Mouse (Mus musculus): ENCODE results near the gene Zfp740. TPM values are rescaled to one million over a fixed set of nuclear protein-coding genes. Genes with fewer than 3 reads are reported as not detected.

The Zfp740 gene
- polyA plus RNA-seq, 1 experiment, result 79.3 TPM

GRCm38 (mm10) chr15:102209114-102209513, 6.1 kb downstream of the Zfp740 start:
- peaks cover 19% of the 10 kb centered on the region for H3K4me1 ChIP-seq (ENCODE audit: control insufficient read depth, insufficient read depth, low read length)
- WGBS, result 88% methylated on average over 8 of the region's 8 CpGs
- no peaks in the 10 kb centered on the region for H3K27me3 ChIP-seq (ENCODE audit: control insufficient read depth, insufficient read depth, low read length)
- DNase-seq, result no peak
- no peak overlapping the region for H3K27ac ChIP-seq (ENCODE audit: insufficient read depth, low read length)
- no peak for TF ChIP-seq CTCF (IDR thresholded peaks at IDR 0.05; ENCODE audit: borderline replicate concordance, insufficient read depth, low read depth, low read length)
- no peak overlapping the region for H3K4me3 ChIP-seq (replicated peaks; ENCODE audit: insufficient read depth, low read depth, low read length)

- Histone ChIP-seq H3K4me3 (replicated peaks; ENCODE audit: insufficient read depth, low read depth, low read length) (no peak overlapping the region), H3K4me1 (ENCODE audit: control insufficient read depth, insufficient read depth, low read length) (peaks cover 13% of the 10 kb centered on the region), H3K27me3 (ENCODE audit: control insufficient read depth, insufficient read depth, low read length) (no peaks in the 10 kb centered on the region), H3K27ac (ENCODE audit: insufficient read depth, low read length) (no peak overlapping the region)
- WGBS, result 74% methylated on average over 4 of the region's 4 CpGs
- TF ChIP-seq POLR2A (IDR thresholded peaks at IDR 0.05; ENCODE audit: borderline replicate concordance, insufficient read depth, low read length), result no peak
- TF ChIP-seq CTCF (IDR thresholded peaks at IDR 0.05; ENCODE audit: borderline replicate concordance, insufficient read depth, low read depth, low read length), result no peak
- DNase-seq, result no peak
Measured at GRCm38 (mm10) chr15:102210816-102211215, 7.8 kb downstream of the Zfp740 start.

GRCm38 (mm10) chr15:102211895-102212294, 8.8 kb downstream of the Zfp740 start:
- TF ChIP-seq CTCF (IDR thresholded peaks at IDR 0.05; ENCODE audit: borderline replicate concordance, insufficient read depth, low read depth, low read length) (no peak), POLR2A (IDR thresholded peaks at IDR 0.05; ENCODE audit: borderline replicate concordance, insufficient read depth, low read length) (no peak)
- Histone ChIP-seq H3K4me3 (replicated peaks; ENCODE audit: insufficient read depth, low read depth, low read length) (no peak overlapping the region), H3K27ac (ENCODE audit: insufficient read depth, low read length) (no peak overlapping the region), H3K27me3 (ENCODE audit: control insufficient read depth, insufficient read depth, low read length) (no peaks in the 10 kb centered on the region), H3K4me1 (ENCODE audit: control insufficient read depth, insufficient read depth, low read length) (peaks cover 10% of the 10 kb centered on the region)
- no peak for DNase-seq
- 83% methylated on average over 6 of the region's 6 CpGs for WGBS

- no peaks in the 10 kb centered on the region for H3K27me3 ChIP-seq (ENCODE audit: control insufficient read depth, insufficient read depth, low read length)
- TF ChIP-seq CTCF (IDR thresholded peaks at IDR 0.05; ENCODE audit: borderline replicate concordance, insufficient read depth, low read depth, low read length) (no peak), POLR2A (IDR thresholded peaks at IDR 0.05; ENCODE audit: borderline replicate concordance, insufficient read depth, low read length) (no peak)
- peaks cover 3% of the 10 kb centered on the region; the same call in 1 of the 2 replicates for H3K4me1 ChIP-seq (ENCODE audit: control insufficient read depth, insufficient read depth, low read length)
- no peak for DNase-seq
- no peak overlapping the region for H3K27ac ChIP-seq (ENCODE audit: insufficient read depth, low read length)
- H3K4me3 ChIP-seq (replicated peaks; ENCODE audit: insufficient read depth, low read depth, low read length), result no peak overlapping the region
- WGBS, result 39% methylated on average over 2 of the region's 2 CpGs
Measured at GRCm38 (mm10) chr15:102214132-102214531, 11.1 kb downstream of the Zfp740 start.

GRCm38 (mm10) chr15:102215624-102216023, 12.6 kb downstream of the Zfp740 start:
- Histone ChIP-seq H3K27ac (ENCODE audit: insufficient read depth, low read length) (no peak overlapping the region), H3K4me1 (ENCODE audit: control insufficient read depth, insufficient read depth, low read length) (no peaks in the 10 kb centered on the region), H3K27me3 (ENCODE audit: control insufficient read depth, insufficient read depth, low read length) (no peaks in the 10 kb centered on the region), H3K4me3 (replicated peaks; ENCODE audit: insufficient read depth, low read depth, low read length) (no peak overlapping the region)
- TF ChIP-seq CTCF (IDR thresholded peaks at IDR 0.05; ENCODE audit: borderline replicate concordance, insufficient read depth, low read depth, low read length), result no peak
- whole genome bisulfite sequencing, result 70% methylated on average over 6 of the region's 6 CpGs
- no peak for DNase-seq

- DNase-seq, result no peak
- Histone ChIP-seq H3K4me3 (replicated peaks; ENCODE audit: insufficient read depth, low read depth, low read length) (no peak overlapping the region), H3K27me3 (ENCODE audit: control insufficient read depth, insufficient read depth, low read length) (no peaks in the 10 kb centered on the region), H3K27ac (ENCODE audit: insufficient read depth, low read length) (no peak overlapping the region), H3K4me1 (ENCODE audit: control insufficient read depth, insufficient read depth, low read length) (no peaks in the 10 kb centered on the region)
- 71% methylated on average over 16 of the region's 16 CpGs for WGBS
- TF ChIP-seq CTCF (IDR thresholded peaks at IDR 0.05; ENCODE audit: borderline replicate concordance, insufficient read depth, low read depth, low read length), result no peak
- no peak for TF ChIP-seq POLR2A (IDR thresholded peaks at IDR 0.05; ENCODE audit: borderline replicate concordance, insufficient read depth, low read length)
Measured at GRCm38 (mm10) chr15:102216459-102217228, 13.6 kb downstream of the Zfp740 start.

GRCm38 (mm10) chr15:102217325-102217724, 14.3 kb downstream of the Zfp740 start:
- TF ChIP-seq POLR2A (IDR thresholded peaks at IDR 0.05; ENCODE audit: borderline replicate concordance, insufficient read depth, low read length), result no peak
- TF ChIP-seq CTCF (IDR thresholded peaks at IDR 0.05; ENCODE audit: borderline replicate concordance, insufficient read depth, low read depth, low read length), result no peak
- Histone ChIP-seq H3K27ac (ENCODE audit: insufficient read depth, low read length) (no peak overlapping the region), H3K4me3 (replicated peaks; ENCODE audit: insufficient read depth, low read depth, low read length) (no peak overlapping the region), H3K27me3 (ENCODE audit: control insufficient read depth, insufficient read depth, low read length) (no peaks in the 10 kb centered on the region), H3K4me1 (ENCODE audit: control insufficient read depth, insufficient read depth, low read length) (no peaks in the 10 kb centered on the region)
- no peak for DNase-seq
- WGBS, result 66% methylated on average over 7 of the region's 7 CpGs

GRCm38 (mm10) chr15:102222386-102222785, 19.3 kb downstream of the Zfp740 start:
- DNase-seq, result no peak
- WGBS, result 40% methylated on average over 10 of the region's 10 CpGs

More at GRCm38 (mm10) chr15:102222386-102222785, 19.3 kb downstream of the Zfp740 start:
- H3K27ac ChIP-seq (ENCODE audit: insufficient read depth, low read length), result no peak overlapping the region
- peaks cover 2% of the 10 kb centered on the region for H3K4me1 ChIP-seq (ENCODE audit: control insufficient read depth, insufficient read depth, low read length)
- H3K27me3 ChIP-seq (ENCODE audit: control insufficient read depth, insufficient read depth, low read length), result no peaks in the 10 kb centered on the region
- TF ChIP-seq CTCF (IDR thresholded peaks at IDR 0.05; ENCODE audit: borderline replicate concordance, insufficient read depth, low read depth, low read length) (no peak), POLR2A (IDR thresholded peaks at IDR 0.05; ENCODE audit: borderline replicate concordance, insufficient read depth, low read length) (no peak)
- no peak overlapping the region for H3K4me3 ChIP-seq (replicated peaks; ENCODE audit: insufficient read depth, low read depth, low read length)

Measured in cerebellum, adult 2 months (tissue).